ENCODE assay signal across 8 mouse cellular contexts in the genomic region with DNA sequence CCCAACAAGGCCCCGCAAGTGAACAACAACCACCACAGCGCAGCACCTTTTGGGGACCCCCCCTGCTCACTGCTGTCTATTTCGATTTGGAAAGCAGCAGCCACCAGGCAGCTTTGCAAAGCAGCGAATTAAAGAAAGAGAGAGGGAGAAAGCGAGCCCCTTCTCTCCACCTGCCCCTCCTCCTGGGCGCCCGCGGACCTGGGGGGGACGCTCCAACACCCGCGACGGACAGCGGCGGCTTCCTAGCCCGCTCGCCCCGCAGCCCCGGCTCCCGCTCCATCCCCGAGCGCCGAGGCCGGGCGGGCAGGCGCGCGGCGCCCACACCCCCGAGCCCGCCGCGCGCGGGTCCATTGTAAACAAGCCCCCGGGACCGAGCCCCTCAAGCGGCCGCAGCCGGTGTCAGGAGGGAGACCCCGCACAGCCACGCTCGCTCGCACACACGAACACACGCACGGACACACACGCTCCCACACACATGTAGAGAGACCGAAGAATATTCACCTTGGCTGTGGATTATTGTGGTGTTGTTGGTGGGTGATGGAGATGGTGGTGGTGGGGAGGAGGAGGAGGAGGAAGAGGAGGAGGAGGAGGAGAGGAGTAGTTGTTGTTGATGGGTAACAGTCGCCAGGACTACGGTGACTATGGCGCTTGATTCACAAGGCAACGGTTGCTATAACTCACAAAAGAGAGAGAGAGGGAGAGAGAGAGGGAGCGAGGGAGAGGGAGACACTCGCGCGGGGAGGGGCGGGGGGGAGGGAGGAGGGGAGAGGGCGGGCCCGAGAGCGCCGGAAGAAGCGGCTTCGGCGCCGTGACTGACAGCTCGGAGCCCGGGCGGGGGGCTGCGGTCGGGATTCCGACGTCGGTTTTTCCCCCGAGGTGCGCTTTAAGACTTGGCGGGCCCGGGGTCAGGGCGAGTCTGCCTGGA. TPM values are rescaled to one million over a fixed set of nuclear protein-coding genes. Genes with fewer than 3 reads are reported as not detected.
DNase-seq lines count a peak whose midpoint lies in the region; ATAC-seq lines count a peak whose summit lies in the region.

A gene (minus strand): TSS at position 696 of the 925 bp plus-strand sequence.

- H3K79me2 ChIP-seq in macrophage (ENCODE audit: inconsistent target), result no peaks in the 10 kb centered on the region

- peak within 1 kb of the TSS; percentile 70 for H3K4me2 ChIP-seq in hindbrain, embryonic 14.5 days (replicated peaks)

- under 1% methylated on average over 76 of the region's 78 CpGs for WGBS in hindbrain, embryonic 14.5 days
- WGBS in macrophage (ENCODE audit: missing documents), result 3% methylated on average over 50 of the region's 78 CpGs

- H3K9me3 ChIP-seq in hindbrain, embryonic 14.5 days (ENCODE audit: control insufficient read depth, low read length), result no peaks in the 10 kb centered on the region

- H3K27ac ChIP-seq in hindbrain, embryonic 14.5 days, result peak within 1 kb of the TSS; percentile 100
- peak within 1 kb of the TSS; percentile 67 for H3K27ac ChIP-seq in macrophage

- peak within 1 kb of the TSS; percentile 79 for H3K9ac ChIP-seq in hindbrain, embryonic 14.5 days

- H3K27me3 ChIP-seq in hindbrain, embryonic 14.5 days (ENCODE audit: control insufficient read depth, insufficient read depth, low read length), result no peaks in the 10 kb centered on the region

- peak; percentile 49 for DNase-seq in WW6 (ENCODE audit: low read depth, low spot score)
- DNase-seq in cerebellum, adult 8-10 months, result peak; percentile 56
- DNase-seq in frontal cortex, adult 2 months (ENCODE audit: extremely low spot score in 1 of 2, low spot score in 1 of 2), result peak; percentile 48 to 73
- peak; percentile 84 for DNase-seq in hindbrain, embryonic 14.5 days (ENCODE audit: low spot score)
- peak; percentile 50 to 53 for DNase-seq in layer of hippocampus, postnatal 36 days
- peak; percentile 77 for DNase-seq in retina, postnatal 7 days (ENCODE audit: low read depth, low spot score)
- peak; percentile 20 for DNase-seq in urinary bladder, postnatal 25 days (ENCODE audit: low spot score)

- peak; percentile 93 for ATAC-seq in hindbrain, embryonic 14.5 days (ENCODE audit: low FRiP score)

- H3K4me3 ChIP-seq in hindbrain, embryonic 14.5 days (replicated peaks; ENCODE audit: low read length), result peak within 1 kb of the TSS; percentile 72
- H3K4me3 ChIP-seq in macrophage (ENCODE audit: inconsistent target), result peak within 1 kb of the TSS; percentile 66

- H3K36me3 ChIP-seq in hindbrain, embryonic 14.5 days (replicated peaks; ENCODE audit: control insufficient read depth, insufficient read depth), result no peaks in the 10 kb centered on the region
- H3K36me3 ChIP-seq in macrophage (ENCODE audit: inconsistent target), result no peaks in the 10 kb centered on the region

- H3K4me1 ChIP-seq in hindbrain, embryonic 14.5 days (replicated peaks; ENCODE audit: control insufficient read depth, insufficient read depth, low read length), result peaks cover 13% of the 10 kb centered on the region

RNA-seq across cellular contexts. Expression of the gene that starts here (rescaled TPM):
- polyA plus RNA-seq in frontal cortex, adult 2 months (2012; rRNA removed), result 14.6 and 19.5 TPM in 2 replicates
- polyA plus RNA-seq in hindbrain, embryonic 14.5 days (2014; fragmentation: Nextera tagmentation; extraction: Ambion mirVana), result 27.1 and 28.6 TPM in 2 replicates
- total RNA-seq in layer of hippocampus, postnatal 36 days (2021), result 100 to 1,000 TPM; 141 to 146 TPM
- total RNA-seq in macrophage (2018; cell fraction: chromatin; rRNA removed), result 1 to 10 TPM in 25 of 26 experiments, under 1 TPM in 1; 0.59 to 7.8 (median 4.0) TPM
- total RNA-seq in macrophage (2018; cell fraction: cytosol; rRNA removed), result 1 to 10 TPM in 4 of 26 experiments, under 1 TPM in 22; 0.30 to 1.2 (median 0.64) TPM
- 1 to 10 TPM in 24 of 26 experiments, under 1 TPM in 2; 0.63 to 7.9 (median 2.2) TPM for total RNA-seq in macrophage (2018; cell fraction: nucleus; rRNA removed)
- polyA plus RNA-seq in macrophage (2018), result 0.26 to 0.59 TPM (median 0.30 TPM) in 3 replicates

Comparison
In these comparisons a context has a peak if more than half of its experiments do, and no peak if none do; other contexts are left out.
1. Peak in every context shown above with its lines: DNase-seq, ATAC-seq, H3K4me3 ChIP-seq and H3K27ac ChIP-seq.
2. DNase-seq: peak in every context shown above with its lines; median percentile 84 in hindbrain, embryonic 14.5 days; 77 in retina, postnatal 7 days; 60 in frontal cortex, adult 2 months; 56 in cerebellum, adult 8-10 months; 52 in layer of hippocampus, postnatal 36 days; 49 in WW6; 20 in urinary bladder, postnatal 25 days.